Mouse (Mus musculus) cerebellum, adult 2 months (tissue): ENCODE measurements around the gene Cirbp.

Experiments
- CTCF ChIP-seq: fragments of 200-500 bp; IDR thresholded peaks from 2 replicates; pipeline ENCODE4 v1.5.1; 2011; ENCODE audit warnings: low read depth, mild to moderate bottlenecking, control low read depth, low read length, moderate library complexity, borderline replicate concordance; ENCODE audit not compliant: insufficient read depth
- POLR2A ChIP-seq: fragments of 200-500 bp; IDR thresholded peaks from 2 replicates; pipeline ENCODE4 v1.6.1; 2011; ENCODE audit warnings: low read length, control low read depth, borderline replicate concordance; ENCODE audit not compliant: insufficient read depth

DNA sequence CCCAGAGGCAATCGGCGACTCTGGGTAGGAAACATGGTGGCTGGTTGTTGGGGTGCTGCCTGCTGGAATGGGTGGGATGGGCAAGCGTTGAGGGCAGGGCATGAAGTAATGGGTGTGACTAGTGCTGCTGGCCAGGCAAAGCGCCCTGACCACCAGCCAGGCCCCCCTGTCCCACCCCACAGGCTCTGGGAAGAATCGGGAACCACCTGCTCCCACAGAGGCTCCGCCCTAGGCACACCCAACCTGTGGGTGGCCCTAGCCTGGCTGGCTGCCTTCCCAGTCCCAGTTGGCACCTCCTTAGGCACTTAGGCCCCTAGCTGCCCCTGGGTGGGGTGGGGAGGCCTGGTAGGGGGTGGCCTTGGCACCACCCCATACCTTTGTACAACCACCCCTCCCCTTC is 19.9 kb upstream of the Cirbp start:
- TF ChIP-seq CTCF (no peak), POLR2A (no peak)
